Mouse (Mus musculus) frontal cortex, postnatal 14 days (tissue): ENCODE measurements around the gene Amn.

Experiments
- DNase-seq, 2 experiments: peaks; one replicate each; pipeline ENCODE4 v3.0.0; 2022; ENCODE audit warnings: low spot score in 2 of 2

The Amn gene

GRCm38 (mm10) chr12:111267673-111268325 lies 3.1 kb upstream of the Amn start:
- DNase-seq, result no peak

- DNase-seq, result no peak
Measured at GRCm38 (mm10) chr12:111271406-111271805, 511 bp downstream of the Amn start.

GRCm38 (mm10) chr12:111271966-111272365 lies 1.1 kb downstream of the Amn start:
- DNase-seq, result no peak

GRCm38 (mm10) chr12:111272420-111272819 lies 1.5 kb downstream of the Amn start:
- DNase-seq, result peak; percentile 76 to 81

- DNase-seq, result no peak
Measured at GRCm38 (mm10) chr12:111274006-111274405, 3.1 kb downstream of the Amn start.

- DNase-seq, result no peak
Measured at GRCm38 (mm10) chr12:111274447-111275149, 3.7 kb downstream of the Amn start.

GRCm38 (mm10) chr12:111275150-111275841 lies 4.4 kb downstream of the Amn start:
- no peak for DNase-seq

- DNase-seq, result no peak
Measured at GRCm38 (mm10) chr12:111276371-111276770, 5.5 kb downstream of the Amn start.

GRCm38 (mm10) chr12:111283573-111283972 lies 12.7 kb downstream of the Amn start:
- no peak for DNase-seq

GRCm38 (mm10) chr12:111284532-111284931 lies 13.6 kb downstream of the Amn start:
- no peak for DNase-seq

GRCm38 (mm10) chr12:111293025-111293424 lies 22.1 kb downstream of the Amn start:
- no peak for DNase-seq

- no peak for DNase-seq
Measured at GRCm38 (mm10) chr12:111301322-111302017, 30.6 kb downstream of the Amn start.

GRCm38 (mm10) chr12:111302018-111302345 lies 31.1 kb downstream of the Amn start:
- no peak for DNase-seq

GRCm38 (mm10) chr12:111303702-111304337 lies 32.9 kb downstream of the Amn start:
- DNase-seq, result no peak

- DNase-seq, result no peak
Measured at GRCm38 (mm10) chr12:111306821-111307220, 35.9 kb downstream of the Amn start.

- DNase-seq, result no peak
Measured at GRCm38 (mm10) chr12:111309256-111309655, 38.4 kb downstream of the Amn start.

- no peak for DNase-seq
Measured at GRCm38 (mm10) chr12:111309931-111310330, 39.0 kb downstream of the Amn start.

- DNase-seq, result no peak
Measured at GRCm38 (mm10) chr12:111311775-111312174, 40.9 kb downstream of the Amn start.

GRCm38 (mm10) chr12:111314273-111314672 lies 43.4 kb downstream of the Amn start:
- DNase-seq, result no peak

- no peak for DNase-seq
Measured at GRCm38 (mm10) chr12:111317694-111318093, 46.8 kb downstream of the Amn start.

- no peak for DNase-seq
Measured at GRCm38 (mm10) chr12:111320549-111320948, 49.7 kb downstream of the Amn start.

GRCm38 (mm10) chr12:111321832-111322231 lies 50.9 kb downstream of the Amn start:
- no peak for DNase-seq
